Mouse (Mus musculus) intestine, embryonic 15.5 days (tissue): ENCODE data around the gene Rnpepl1. TPM values are rescaled to one million over a fixed set of nuclear protein-coding genes. Genes with fewer than 3 reads are reported as not detected.
"Not testable (repeated sequence)": the region's sequence is repeated elsewhere in the genome, so short reads cannot be mapped to it uniquely, and the experiment has no call there.

Experiments used
- ATAC-seq: fragments of 200-750 bp; cut with Nextera tagmentation; 2 replicates; pipeline ENCODE4 v1.8.0; 2017; ENCODE audit warnings: moderate TSS enrichment, moderate library complexity
- H3K27ac ChIP-seq: fragments of 300-500 bp; sonication (generic); 2 replicates; pipeline ENCODE4 v1.5.1; 2015; ENCODE audit warnings: mild to moderate bottlenecking, inconsistent platforms
- H3K27me3 ChIP-seq: fragments of 300-500 bp; sonication (generic); replicated peaks from 2 replicates; pipeline ENCODE4 v1.6.1; 2015; ENCODE audit warnings: inconsistent platforms
- H3K36me3 ChIP-seq: fragments of 300-500 bp; sonication (generic); 2 replicates; pipeline ENCODE4 v1.6.1; 2015; ENCODE audit warnings: inconsistent platforms
- H3K4me1 ChIP-seq: fragments of 300-500 bp; sonication (generic); replicated peaks from 2 replicates; pipeline ENCODE4 v1.6.1; 2015; ENCODE audit warnings: inconsistent platforms
- H3K4me2 ChIP-seq: fragments of 300-500 bp; sonication (generic); replicated peaks from 2 replicates; pipeline ENCODE4 v1.6.1; 2015; ENCODE audit warnings: mild to moderate bottlenecking, inconsistent platforms
- H3K4me3 ChIP-seq: fragments of 300-500 bp; sonication (generic); replicated peaks from 2 replicates; pipeline ENCODE4 v1.5.1; 2015; ENCODE audit warnings: inconsistent platforms
- H3K9ac ChIP-seq: fragments of 300-500 bp; sonication (generic); 2 replicates; pipeline ENCODE4 v1.6.1; 2015; ENCODE audit warnings: inconsistent platforms
- H3K9me3 ChIP-seq: fragments of 300-500 bp; sonication (generic); 2 replicates; pipeline ENCODE4 v1.6.1; 2016; ENCODE audit warnings: inconsistent platforms
- WGBS: fragments of 180-500 bp; shearing (Covaris S2); methylation state at CpG from one replicate; pipeline ENCODE4 v1.1.7; 2015; 5-methylcytosine and 5-hydroxymethylcytosine counted together
- polyA plus RNA-seq: library from polyadenylated mRNA; unstranded; fragments of >200 nt; fragmentation: Nextera tagmentation; extraction: Ambion mirVana; gene quantifications from 2 replicates; pipeline ENCODE4 v1.2.1, GENCODE M21; 2015

Gene Rnpepl1
- polyA plus RNA-seq, 1 experiment from 2014 or later, result 40.6 TPM

DNA sequence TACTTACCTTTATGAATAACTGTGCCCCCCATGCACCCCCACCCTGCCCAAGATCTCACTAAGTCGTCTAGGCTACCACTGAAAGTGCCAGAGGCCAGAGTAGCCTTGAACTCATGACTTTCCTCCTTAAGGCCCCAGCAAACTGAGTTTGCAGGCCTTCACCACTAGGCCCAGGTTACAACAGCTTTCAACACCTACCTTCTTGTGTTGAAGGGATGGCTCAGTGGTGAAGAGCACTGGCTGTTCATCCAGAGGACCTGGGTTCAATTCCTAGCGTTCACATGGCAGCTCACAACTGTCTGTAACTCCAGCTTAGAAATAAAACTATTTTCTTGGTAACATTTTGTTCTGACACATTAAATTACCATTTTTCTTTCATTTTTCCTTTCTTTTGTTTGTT is 43.1 kb downstream of the Rnpepl1 start:
- no peak overlapping the region for H3K9ac ChIP-seq
- H3K9me3 ChIP-seq, result no peaks in the 10 kb centered on the region
- 71% methylated on average over 2 of the region's 2 CpGs for WGBS

DNA sequence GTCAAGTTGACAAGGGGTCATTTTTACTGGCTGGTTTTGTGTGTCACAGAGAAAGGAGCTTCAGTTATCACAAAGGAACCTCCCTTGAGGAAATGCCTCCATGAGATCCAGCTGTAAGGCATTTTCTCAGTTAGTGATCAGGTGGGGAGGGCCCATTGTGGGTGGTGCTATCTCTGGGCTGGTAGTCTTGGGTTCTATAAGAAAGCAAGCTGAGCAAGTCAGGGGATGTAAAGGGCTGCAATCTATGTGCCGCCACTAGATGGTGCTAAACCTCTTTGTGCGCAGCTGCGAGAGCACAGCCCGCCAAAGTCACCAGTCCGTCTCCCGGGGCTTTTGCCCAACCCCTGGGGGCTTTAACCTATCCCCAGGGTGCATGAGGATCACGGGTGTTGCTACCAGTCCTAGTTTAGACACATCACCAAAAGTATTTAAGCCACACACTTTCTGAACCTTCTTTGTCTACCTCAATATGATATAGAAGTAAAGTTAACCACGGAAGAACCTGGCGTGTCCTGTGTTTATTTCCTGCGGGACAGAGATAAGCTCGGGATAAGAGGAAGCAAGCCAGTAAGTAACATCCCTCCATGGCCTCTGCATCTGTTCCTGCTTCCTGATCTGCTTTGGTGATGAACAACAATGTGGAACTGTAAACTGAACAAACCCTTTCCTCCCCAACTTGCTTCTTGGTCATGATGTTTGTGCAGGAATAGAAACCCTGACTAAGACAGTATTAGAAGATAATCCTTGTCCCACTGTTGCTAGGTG is 46.2 kb downstream of the Rnpepl1 start:
- 4% methylated on average over 11 of the region's 11 CpGs for WGBS
- Histone ChIP-seq H3K4me2 (peak overlapping the region; percentile 41), H3K4me3 (0 out of 2 replicates have a peak overlapping the region, but pooled peaks have one; percentile 16)
- H3K9ac ChIP-seq, H3K4me1 ChIP-seq, H3K27ac ChIP-seq, H3K36me3 ChIP-seq, H3K9me3 ChIP-seq, H3K27me3 ChIP-seq: not testable (repeated sequence)
- ATAC-seq, result peak; percentile 54

More for the DNA sequence above, 43.1 kb downstream of the Rnpepl1 start:
- no peak overlapping the region for H3K4me3 ChIP-seq
- no peak overlapping the region for H3K27ac ChIP-seq
- H3K4me2 ChIP-seq, result no peak overlapping the region
- H3K36me3 ChIP-seq, result no peaks in the 10 kb centered on the region
- no peaks in the 10 kb centered on the region for H3K27me3 ChIP-seq
- H3K4me1 ChIP-seq, result 0 out of 2 replicates have a peak, but pooled peaks cover 4% of the 10 kb centered on the region
- no peak for ATAC-seq

DNA sequence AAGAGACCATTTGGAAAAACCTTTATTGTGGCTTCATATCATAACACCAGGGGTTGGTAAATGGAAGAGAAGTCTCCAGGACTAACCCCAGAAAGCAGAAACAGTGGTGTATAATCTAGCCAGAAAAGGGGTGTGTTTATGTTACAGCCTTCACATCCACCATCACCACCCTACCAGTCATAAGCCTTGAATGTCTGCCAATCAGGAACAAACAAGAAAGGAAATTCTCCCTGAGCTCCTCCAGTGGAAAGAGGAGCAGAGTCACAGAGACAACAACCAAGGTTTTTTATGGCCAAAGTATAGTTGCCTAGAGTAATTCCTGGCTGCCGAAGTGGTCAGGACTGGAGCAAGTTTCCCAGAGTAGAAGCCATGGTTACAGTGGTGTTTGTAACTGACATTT is 48.4 kb downstream of the Rnpepl1 start:
- H3K27me3 ChIP-seq, result no peaks in the 10 kb centered on the region
- H3K9me3 ChIP-seq, result no peaks in the 10 kb centered on the region
- H3K9ac ChIP-seq, result no peak overlapping the region
- H3K4me2 ChIP-seq, result no peak overlapping the region
- H3K36me3 ChIP-seq, result no peaks in the 10 kb centered on the region
- no peaks in the 10 kb centered on the region for H3K4me1 ChIP-seq
- no peak overlapping the region for H3K27ac ChIP-seq
- H3K4me3 ChIP-seq, result no peak overlapping the region
- WGBS, result 84% methylated on average over 1 of the region's 1 CpGs
- ATAC-seq, result no peak

DNA sequence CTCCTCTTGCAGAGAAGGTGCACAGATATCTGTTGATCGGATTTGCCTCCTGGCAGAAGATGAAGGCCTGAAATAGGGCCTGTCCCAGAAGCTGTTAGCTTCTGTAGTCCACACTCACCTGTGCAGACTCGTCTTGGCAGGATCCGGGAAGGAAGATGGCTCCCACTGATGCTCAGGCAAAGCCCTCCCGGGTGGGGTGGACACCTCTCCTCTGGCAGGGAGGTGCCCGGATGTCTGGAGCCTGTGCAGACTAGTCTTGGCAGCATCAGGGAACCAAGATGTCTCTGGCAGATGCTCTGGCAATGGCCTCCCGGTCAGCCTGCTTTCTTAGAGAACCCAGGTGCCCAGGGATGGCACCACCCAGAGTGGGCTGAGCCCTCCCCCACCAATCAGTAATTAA is 60.2 kb downstream of the Rnpepl1 start:
- H3K9me3 ChIP-seq, H3K27me3 ChIP-seq, H3K4me2 ChIP-seq, ATAC-seq, H3K9ac ChIP-seq, H3K4me3 ChIP-seq, H3K36me3 ChIP-seq, H3K27ac ChIP-seq, H3K4me1 ChIP-seq: not testable (repeated sequence)
- WGBS, result 92% methylated on average over 6 of the region's 6 CpGs

DNA sequence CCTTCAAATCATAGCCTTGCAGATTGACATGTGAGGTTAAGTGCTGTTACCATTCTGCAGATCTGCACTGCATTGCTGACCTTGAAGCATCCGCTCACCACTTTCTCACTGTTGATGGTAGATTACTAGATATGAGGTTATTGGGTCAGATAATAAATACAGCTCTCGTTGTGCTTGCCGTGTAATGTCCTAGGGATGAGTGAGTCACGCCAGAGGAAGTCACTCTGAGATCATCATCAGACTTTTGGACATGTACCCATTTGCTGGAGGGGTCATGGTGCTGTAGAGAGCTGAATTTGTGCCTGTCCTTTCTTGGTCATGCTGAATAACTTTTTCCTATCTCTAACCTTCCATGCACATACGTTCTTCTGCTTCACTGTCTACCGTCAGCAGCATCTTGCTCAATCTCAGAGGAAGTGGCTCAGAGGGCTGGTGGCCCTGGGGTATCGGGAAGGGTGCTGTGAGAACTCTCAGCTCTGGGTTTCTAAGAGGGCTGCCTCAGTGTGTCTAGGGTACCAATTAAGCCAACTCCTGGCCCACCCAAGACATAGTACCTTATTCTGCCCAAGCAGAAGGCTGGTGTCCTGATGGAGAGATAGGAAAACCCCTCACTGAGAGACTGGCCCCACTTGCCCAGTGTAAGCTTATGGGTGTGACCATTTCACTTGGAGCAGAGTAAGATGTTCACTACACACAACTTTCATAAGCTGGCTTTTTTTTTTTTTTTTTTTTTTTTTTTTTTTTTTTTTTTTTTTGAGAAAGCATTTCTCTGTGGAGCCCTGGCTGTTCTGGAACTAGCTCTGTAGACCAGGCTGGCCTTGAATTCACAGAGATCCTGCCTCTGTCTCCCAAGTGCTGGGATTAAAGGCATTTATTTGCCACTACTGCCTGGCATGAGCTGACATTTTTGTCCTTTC is 61.6 kb downstream of the Rnpepl1 start:
- no peaks in the 10 kb centered on the region for H3K4me1 ChIP-seq
- no peak overlapping the region for H3K9ac ChIP-seq
- no peaks in the 10 kb centered on the region for H3K9me3 ChIP-seq
- 76% methylated on average over 7 of the region's 7 CpGs for WGBS
- no peak overlapping the region for H3K4me3 ChIP-seq
- H3K27me3 ChIP-seq, result no peaks in the 10 kb centered on the region
- no peak overlapping the region for H3K4me2 ChIP-seq
- no peak overlapping the region for H3K27ac ChIP-seq
- no peak for ATAC-seq
- no peaks in the 10 kb centered on the region for H3K36me3 ChIP-seq

DNA sequence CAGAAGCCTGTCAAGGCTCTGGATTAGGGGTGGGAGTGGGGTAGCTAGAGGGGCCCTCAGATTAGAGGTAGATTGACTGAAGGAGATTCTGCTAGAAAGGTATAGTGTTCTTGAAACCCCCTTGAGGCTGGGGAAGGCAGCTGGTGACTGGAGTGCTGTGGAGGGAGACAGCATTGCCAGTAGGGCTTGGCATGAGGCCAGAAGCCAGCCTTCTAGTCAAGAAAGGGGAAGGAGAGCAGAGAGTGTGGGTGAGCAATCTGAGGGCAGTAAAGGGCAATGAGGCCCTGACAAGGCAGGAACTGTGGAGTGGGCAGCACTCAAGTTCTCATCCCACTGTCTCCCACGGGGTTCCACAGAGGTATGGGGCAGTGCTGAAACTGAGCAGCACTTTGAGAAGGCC is 62.3 kb downstream of the Rnpepl1 start:
- 70% methylated on average over 1 of the region's 1 CpGs for WGBS
- no peaks in the 10 kb centered on the region for H3K4me1 ChIP-seq
- peak; percentile 40; the same call in 1 of the 2 replicates for ATAC-seq
- H3K9ac ChIP-seq, result no peak overlapping the region
- no peak overlapping the region for H3K27ac ChIP-seq
- H3K36me3 ChIP-seq, result no peaks in the 10 kb centered on the region
- H3K9me3 ChIP-seq, result no peaks in the 10 kb centered on the region
- H3K4me3 ChIP-seq, result no peak overlapping the region
- no peaks in the 10 kb centered on the region for H3K27me3 ChIP-seq
- H3K4me2 ChIP-seq, result no peak overlapping the region

Other genes with a start within 250 kb of the Rnpepl1 start
- 36.8 and 37.7 TPM in 2 replicates for gene Gpc1, start 79.1 kb upstream of the Rnpepl1 start, polyA plus RNA-seq
- gene Ankmy1, start 7.9 kb upstream of the Rnpepl1 start, polyA plus RNA-seq, result 0.16 and 0.34 TPM in 2 replicates
- gene Dusp28, start 3.8 kb upstream of the Rnpepl1 start, polyA plus RNA-seq, result 14.1 and 14.7 TPM in 2 replicates
- gene Capn10, start 23.6 kb downstream of the Rnpepl1 start, polyA plus RNA-seq, result 28.2 and 34.4 TPM in 2 replicates
- 8.9 and 9.1 TPM in 2 replicates for gene Gpr35, start 40.1 kb downstream of the Rnpepl1 start, polyA plus RNA-seq
- gene Aqp12, start 95.6 kb downstream of the Rnpepl1 start, polyA plus RNA-seq, result 3.0 and 11.2 TPM in 2 replicates
- 18.3 and 21.4 TPM in 2 replicates for gene Kif1a, start 191.2 kb downstream of the Rnpepl1 start, polyA plus RNA-seq
- gene Agxt, start 224.5 kb downstream of the Rnpepl1 start, polyA plus RNA-seq, result 0.59 and 0.62 TPM in 2 replicates